Mouse (Mus musculus) cerebellum, adult 2 months (tissue): Measurements from ENCODE around the gene Kank1.

Source experiments
- CTCF ChIP-seq: fragments of 200-500 bp; IDR thresholded peaks from 2 replicates; pipeline ENCODE4 v1.5.1; 2011; ENCODE audit warnings: low read depth, mild to moderate bottlenecking, control low read depth, low read length, moderate library complexity, borderline replicate concordance; ENCODE audit not compliant: insufficient read depth
- POLR2A ChIP-seq: fragments of 200-500 bp; IDR thresholded peaks from 2 replicates; pipeline ENCODE4 v1.6.1; 2011; ENCODE audit warnings: low read length, control low read depth, borderline replicate concordance; ENCODE audit not compliant: insufficient read depth

DNA sequence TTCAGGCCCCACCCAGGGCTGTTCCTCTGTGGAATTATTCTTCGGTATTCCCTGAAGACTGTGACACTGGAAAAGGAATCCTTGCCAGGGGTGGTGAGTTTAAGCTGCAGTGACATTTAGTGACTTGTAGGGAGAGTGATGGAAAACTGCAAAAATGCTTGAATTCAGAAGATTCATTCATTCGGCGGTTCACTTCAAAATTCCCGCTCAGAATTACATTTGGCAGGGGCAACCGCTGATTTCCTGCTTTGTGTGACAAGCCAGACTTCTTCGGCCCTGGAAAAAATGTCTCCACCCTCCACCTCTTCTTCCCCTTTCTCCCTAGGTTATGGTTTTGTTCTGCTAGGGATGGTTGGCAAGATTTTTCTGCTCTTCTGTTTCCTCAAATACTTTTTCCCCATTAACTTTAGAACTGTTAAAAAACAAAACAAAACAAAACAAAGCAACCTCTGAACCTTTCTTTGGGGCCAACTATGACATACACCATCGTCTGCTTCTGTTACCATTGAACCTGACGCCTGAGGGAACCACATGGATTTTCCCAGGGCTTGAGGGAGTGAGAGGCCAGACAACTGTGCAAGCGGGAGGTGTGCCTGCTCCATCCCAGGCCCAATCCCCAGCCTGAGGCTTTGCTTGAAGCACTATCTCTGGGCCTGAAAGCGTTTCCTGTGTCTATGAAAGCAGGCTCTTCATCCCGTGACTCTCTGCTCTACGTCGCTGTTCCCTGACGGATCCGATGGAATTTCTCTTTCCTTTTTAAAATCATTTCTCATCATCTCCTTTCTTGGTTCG, 150.1 kb downstream of the Kank1 start:
- TF ChIP-seq CTCF (no peak), POLR2A (no peak)
